In genomic region chr17:8313976-8314375, GRCm38 (mm10) we compare ENCODE assay signal across 25 mouse cellular contexts. TPM values are rescaled to one million over a fixed set of nuclear protein-coding genes. Genes with fewer than 3 reads are reported as not detected.
A peak's percentile ranks its signal among the peaks of the same experiment; 100 is the strongest.
DNase-seq lines count a peak whose midpoint lies in the region; ATAC-seq lines count a peak whose summit lies in the region.
"Had no signal": no experiment of that assay in that cellular context is flagged by ENCODE, and none has a peak within 500 bp of the region (broad histone marks: within the 10 kb centered on the region; RNA-seq: fewer than 3 reads in every experiment).

No protein-coding gene starts in this region.

- H3K9ac ChIP-seq in kidney, embryonic 15.5 days = no peak overlapping the region
- H3K9ac ChIP-seq: embryonic facial prominence, embryonic 13.5 days; forebrain, embryonic 12.5 days; forebrain, embryonic 15.5 days; hindbrain, embryonic 12.5 days; hindbrain, embryonic 15.5 days had no signal

- WGBS in kidney, embryonic 15.5 days = 90% methylated on average over 3 of the region's 3 CpGs

- no peak overlapping the region for H3K4me3 ChIP-seq in kidney, embryonic 15.5 days (replicated peaks)
- H3K4me3 ChIP-seq: embryonic facial prominence, embryonic 10.5 days; embryonic facial prominence, embryonic 13.5 days; erythroblast, embryonic 14.5 days; forebrain, embryonic 12.5 days; forebrain, embryonic 15.5 days; heart, adult 2 months; hindbrain, embryonic 12.5 days; hindbrain, embryonic 15.5 days had no signal

- no peaks in the 10 kb centered on the region for H3K27me3 ChIP-seq in kidney, embryonic 15.5 days
- H3K27me3 ChIP-seq: embryonic facial prominence, embryonic 13.5 days; forebrain, embryonic 15.5 days; hindbrain, embryonic 12.5 days; hindbrain, embryonic 15.5 days had no signal

- H3K27ac ChIP-seq in kidney, embryonic 15.5 days = no peak overlapping the region
- H3K27ac ChIP-seq: embryonic facial prominence, embryonic 10.5 days; embryonic facial prominence, embryonic 13.5 days; forebrain, embryonic 12.5 days; forebrain, embryonic 15.5 days; heart, adult 2 months; hindbrain, embryonic 12.5 days; hindbrain, embryonic 15.5 days had no signal

- no peak for ATAC-seq in kidney, embryonic 15.5 days (replicated peaks; ENCODE audit: low FRiP score)
- ATAC-seq: CD4-positive, CD25-positive, alpha-beta regulatory T cell, adult 4 months; forebrain, embryonic 15.5 days had no signal

- H3K4me2 ChIP-seq in kidney, embryonic 15.5 days = no peak overlapping the region
- H3K4me2 ChIP-seq: embryonic facial prominence, embryonic 13.5 days; forebrain, embryonic 12.5 days; forebrain, embryonic 15.5 days; heart, embryonic 11.5 days; hindbrain, embryonic 12.5 days; hindbrain, embryonic 15.5 days had no signal

- H3K36me3 ChIP-seq in kidney, embryonic 15.5 days = 0 out of 2 replicates have a peak, but pooled peaks cover 3% of the 10 kb centered on the region
- H3K36me3 ChIP-seq: embryonic facial prominence, embryonic 13.5 days; forebrain, embryonic 12.5 days; forebrain, embryonic 15.5 days; hindbrain, embryonic 15.5 days had no signal

- no peaks in the 10 kb centered on the region for H3K9me3 ChIP-seq in kidney, embryonic 15.5 days (replicated peaks)
- H3K9me3 ChIP-seq: embryonic facial prominence, embryonic 10.5 days; embryonic facial prominence, embryonic 13.5 days; forebrain, embryonic 12.5 days; forebrain, embryonic 15.5 days; hindbrain, embryonic 12.5 days; hindbrain, embryonic 15.5 days had no signal

- H3K4me1 ChIP-seq in kidney, embryonic 15.5 days = peaks cover 21% of the 10 kb centered on the region

- DNase-seq in kidney, adult 18-20 months = peak; percentile 34
- peak; percentile 83 for DNase-seq in kidney, adult 9 months
- no peak for DNase-seq in kidney, postnatal 10 days
- peak; percentile 30 to 78 for DNase-seq in kidney, postnatal 25 days
- no peak for DNase-seq in embryo, embryonic 9.5 days (ENCODE audit: extremely low spot score)
- DNase-seq: adrenal gland, adult 2 months; adrenal gland, postnatal 14 days; cerebellum, adult 11 months; cerebellum, adult 2 months; cerebellum, adult 9-11 months; cerebellum, postnatal 25 days; gastrocnemius, postnatal 25 days; heart, adult 2 months had no signal

RNA-seq across cellular contexts. Expression of gene Sft2d1, which starts 3.1 kb away (rescaled TPM):
- polyA plus RNA-seq in kidney, embryonic 15.5 days (2015; fragmentation: Nextera tagmentation; extraction: Ambion mirVana) = 77.8 and 81.4 TPM in 2 replicates

RNA-seq across cellular contexts. Expression of gene Prr18, which starts 23.3 kb away (rescaled TPM):
- 0.30 and 0.42 TPM in 2 replicates for polyA plus RNA-seq in kidney, embryonic 15.5 days (2015; fragmentation: Nextera tagmentation; extraction: Ambion mirVana)
- polyA plus RNA-seq: CD4-positive, CD25-positive, alpha-beta regulatory T cell, adult 4 months; heart, embryonic 14.5 days; heart, postnatal 0 days had no signal

RNA-seq across cellular contexts. Expression of gene Mpc1, which starts 31.3 kb away (rescaled TPM):
- polyA plus RNA-seq in kidney, embryonic 15.5 days (2015; fragmentation: Nextera tagmentation; extraction: Ambion mirVana) = 165 and 179 TPM in 2 replicates

RNA-seq across cellular contexts. Expression of gene T2, which starts 41.8 kb away (rescaled TPM):
- 0.26 and 0.66 TPM in 2 replicates for polyA plus RNA-seq in kidney, embryonic 15.5 days (2015; fragmentation: Nextera tagmentation; extraction: Ambion mirVana)
- polyA plus RNA-seq: adrenal gland, adult 2 months; erythroblast, embryonic 14.5 days had no signal

Comparison
In these comparisons a context has a peak if more than half of its experiments do, and no peak if none do; other contexts are left out.
1. DNase-seq: peak in kidney, adult 18-20 months (single experiment), kidney, adult 9 months (single experiment) and kidney, postnatal 25 days (2 of 2); none in kidney, postnatal 10 days (single experiment) and embryo, embryonic 9.5 days (single experiment).